Mouse (Mus musculus) fat pad, adult 2 months (tissue): ENCODE data around the gene Gucy2e.

Experiments
- DNase-seq: peaks from one replicate; pipeline ENCODE4 v3.0.0-alpha.2; 2011; ENCODE audit warnings: low read depth, low spot score; ENCODE audit errors: extremely low read depth

Gucy2e gene

DNA sequence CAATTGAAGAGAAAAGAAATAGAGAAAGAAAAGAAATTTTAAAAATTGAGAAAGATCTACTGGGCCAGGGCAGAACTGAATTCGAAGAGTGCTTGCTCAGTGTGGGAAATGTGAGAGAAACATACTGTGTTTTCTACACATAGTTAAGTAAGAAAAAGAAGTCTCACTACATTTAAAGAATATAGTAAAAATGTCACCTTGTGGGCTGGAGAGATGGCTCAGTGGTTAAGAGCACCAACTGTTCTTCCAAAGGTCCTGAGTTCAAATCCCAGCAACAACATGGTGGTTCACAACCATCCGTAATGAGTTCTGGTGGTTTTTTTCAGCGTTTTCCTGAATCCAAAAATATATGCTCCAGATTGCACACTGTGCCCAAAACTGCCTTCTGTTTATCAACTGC is 58.3 kb downstream of the Gucy2e start:
- DNase-seq, result no peak

DNA sequence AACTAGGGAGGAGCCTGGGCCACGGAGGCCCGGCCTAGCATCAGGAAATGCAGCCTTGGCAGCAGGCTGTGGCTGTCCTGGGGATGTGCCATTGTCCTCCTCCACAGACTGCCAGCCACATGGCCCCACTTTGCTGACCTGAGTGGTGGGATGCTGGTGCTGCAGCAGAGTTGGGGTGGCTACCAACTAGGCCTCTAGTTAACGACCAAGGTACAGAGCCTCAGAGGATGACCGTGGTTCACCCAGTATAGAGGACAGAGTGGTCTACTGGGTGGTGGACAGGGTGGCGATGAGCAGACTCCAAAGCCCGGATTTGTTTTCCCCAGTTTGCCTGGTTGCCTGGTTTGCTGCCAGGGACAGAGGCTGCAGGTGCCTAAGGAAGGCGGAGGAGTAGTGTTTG is 62.1 kb downstream of the Gucy2e start:
- DNase-seq, result no peak

DNA sequence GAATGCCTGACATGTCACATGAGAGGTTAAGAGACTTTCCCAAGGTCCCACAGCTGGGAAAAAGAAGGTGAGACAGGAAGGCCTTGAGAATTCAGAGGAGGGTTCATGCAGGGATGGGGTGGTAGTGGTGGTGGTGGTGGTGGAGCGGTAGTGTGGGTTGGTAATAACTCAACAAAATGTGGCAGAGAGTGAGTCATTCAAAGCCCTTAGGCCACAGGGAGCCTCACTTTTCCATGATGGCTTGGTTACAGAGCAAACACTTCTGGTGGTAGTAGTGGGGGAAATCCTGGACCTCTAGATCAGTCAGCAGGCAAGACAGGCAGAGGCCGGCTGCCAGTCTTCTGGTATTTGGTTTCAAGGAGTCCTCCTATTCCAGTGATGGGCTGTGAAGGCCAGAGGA is 64.2 kb downstream of the Gucy2e start:
- no peak for DNase-seq

DNA sequence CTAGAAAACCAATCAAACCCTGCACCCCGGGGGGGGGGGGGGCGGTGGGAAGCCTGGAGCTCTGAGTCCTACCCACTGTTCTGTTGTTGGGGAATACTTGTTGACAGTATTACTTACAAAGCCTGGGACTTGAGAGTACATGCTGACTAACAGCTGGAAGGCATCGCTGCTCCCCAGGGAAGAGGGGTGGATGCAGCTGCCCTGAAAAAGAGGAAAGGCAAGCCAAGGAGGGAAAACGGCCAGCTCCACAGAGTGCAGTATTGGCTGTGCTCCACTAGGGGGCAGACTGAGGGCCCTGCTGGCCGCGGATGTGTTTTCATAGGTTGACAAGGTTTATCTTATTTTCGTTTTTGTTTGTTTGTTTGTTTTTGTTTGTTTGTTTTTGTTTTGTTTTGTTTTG is 65.2 kb downstream of the Gucy2e start:
- no peak for DNase-seq

DNA sequence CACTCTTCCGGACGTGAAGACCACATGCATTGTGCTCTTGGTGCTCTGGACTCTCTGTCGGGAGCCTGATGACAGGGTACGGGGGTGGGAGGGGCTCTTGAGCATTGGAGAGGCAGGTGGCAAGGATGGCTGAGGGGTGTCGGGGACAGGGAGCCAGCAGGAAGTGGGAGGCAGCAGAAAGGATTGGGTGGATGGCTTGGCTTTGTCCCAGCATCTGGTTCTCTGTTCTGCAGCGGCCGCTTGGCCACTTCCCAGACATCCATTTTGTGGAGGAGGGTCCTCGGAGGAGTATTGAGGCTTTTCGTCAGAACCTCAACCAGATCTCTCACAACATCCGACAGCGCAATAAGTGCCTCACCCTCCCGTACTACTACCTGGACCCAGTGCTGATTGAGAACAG is 67.5 kb downstream of the Gucy2e start:
- DNase-seq, result no peak
